Mouse (Mus musculus) heart, adult 9 months (tissue): Measurements from ENCODE around the gene Vmn2r16.

Experiments
- DNase-seq, 2 experiments: peaks; one replicate each; pipeline ENCODE4 v3.0.0; 2022; ENCODE audit warnings: low spot score in 2 of 2

The Vmn2r16 gene

GRCm38 (mm10) chr5:109329862-109330261, at the start of gene Vmn2r16:
Gene Vmn2r16, plus strand, starts transcription at chr5:109330162.
- no peak for DNase-seq

- peak; percentile 8 to 21 for DNase-seq
Observed at GRCm38 (mm10) chr5:109294655-109295054, 35.3 kb upstream of the Vmn2r16 start.

GRCm38 (mm10) chr5:109297544-109297943, 32.4 kb upstream of the Vmn2r16 start, which contains the start of gene Vmn2r15:
Gene Vmn2r15, minus strand, starts transcription at chr5:109297644.
- DNase-seq: no peak

- DNase-seq: no peak
Observed at GRCm38 (mm10) chr5:109419388-109419787, 89.4 kb downstream of the Vmn2r16 start, which contains the start of gene Vmn2r17. Gene Vmn2r17, plus strand, starts transcription at chr5:109419688.
